Mouse (Mus musculus): Measurements from ENCODE around the gene Ffar3. TPM values are rescaled to one million over a fixed set of nuclear protein-coding genes. Genes with fewer than 3 reads are reported as not detected.
"Not testable (repeated sequence)": the region's sequence is repeated elsewhere in the genome, so short reads cannot be mapped to it uniquely, and the experiment has no call there.

Gene Ffar3
- total and polyA plus RNA-seq, 3 experiments, result not detected

GRCm38 (mm10) chr7:30829428-30829827, 26.6 kb downstream of the Ffar3 start:
- no peaks in the 10 kb centered on the region for H3K79me2 ChIP-seq (replicated peaks; ENCODE audit: control insufficient read depth, insufficient read depth, low read length)
- H3K4me3 ChIP-seq, result no peak overlapping the region
- H3K27ac ChIP-seq, result no peak overlapping the region
- no peak overlapping the region for H3K9ac ChIP-seq (ENCODE audit: low read depth, low read length)
- WGBS, result 64% methylated on average over 3 of the region's 3 CpGs
- intact Hi-C loops (cut with DNase I), result no loop called here
- no peaks in the 10 kb centered on the region for H3K27me3 ChIP-seq (ENCODE audit: control insufficient read depth, insufficient read depth, low read length)
- H3K4me1 ChIP-seq (ENCODE audit: control insufficient read depth, insufficient read depth, low read length), result no peaks in the 10 kb centered on the region
- TF ChIP-seq POLR2A (IDR thresholded peaks at IDR 0.05; ENCODE audit: insufficient read depth, low read depth, low read length) (no peak), CTCF (IDR thresholded peaks at IDR 0.05) (no peak)
- no peaks in the 10 kb centered on the region for H3K36me3 ChIP-seq (ENCODE audit: control insufficient read depth, insufficient read depth, low read length)
- no peak for DNase-seq

GRCm38 (mm10) chr7:30828871-30829270, 27.1 kb downstream of the Ffar3 start:
- H3K36me3 ChIP-seq (ENCODE audit: control insufficient read depth, insufficient read depth, low read length); DNase-seq; H3K27me3 ChIP-seq (ENCODE audit: control insufficient read depth, insufficient read depth, low read length); H3K4me3 ChIP-seq; H3K4me1 ChIP-seq (ENCODE audit: control insufficient read depth, insufficient read depth, low read length); H3K79me2 ChIP-seq (replicated peaks; ENCODE audit: control insufficient read depth, insufficient read depth, low read length); H3K9ac ChIP-seq (ENCODE audit: low read depth, low read length); H3K27ac ChIP-seq; intact Hi-C loops (cut with DNase I): not testable (repeated sequence)

- DNase-seq, result no peak
- H3K79me2 ChIP-seq (replicated peaks; ENCODE audit: control insufficient read depth, insufficient read depth, low read length), result no peaks in the 10 kb centered on the region
- no peak overlapping the region for H3K27ac ChIP-seq
- no peaks in the 10 kb centered on the region; the same call in 1 of the 2 replicates for H3K27me3 ChIP-seq (ENCODE audit: control insufficient read depth, insufficient read depth, low read length)
- H3K9ac ChIP-seq (ENCODE audit: low read depth, low read length), result no peak overlapping the region
- H3K4me3 ChIP-seq, result no peak overlapping the region
- H3K4me1 ChIP-seq (ENCODE audit: control insufficient read depth, insufficient read depth, low read length), result no peaks in the 10 kb centered on the region
- TF ChIP-seq POLR2A (IDR thresholded peaks at IDR 0.05; ENCODE audit: insufficient read depth, low read depth, low read length) (no peak), EP300 (IDR thresholded peaks at IDR 0.05; ENCODE audit: insufficient read depth, low read depth, low read length) (no peak), CTCF (IDR thresholded peaks at IDR 0.05) (no peak)
- H3K36me3 ChIP-seq (ENCODE audit: control insufficient read depth, insufficient read depth, low read length), result no peaks in the 10 kb centered on the region
- intact Hi-C loops (cut with DNase I), result no loop called here
- WGBS, result 82% methylated on average over 10 of the region's 10 CpGs
Observed at GRCm38 (mm10) chr7:30826660-30827059, 29.3 kb downstream of the Ffar3 start.

- Histone ChIP-seq H3K79me2 (replicated peaks; ENCODE audit: control insufficient read depth, insufficient read depth, low read length) (no peaks in the 10 kb centered on the region), H3K9ac (ENCODE audit: low read depth, low read length) (no peak overlapping the region), H3K27me3 (ENCODE audit: control insufficient read depth, insufficient read depth, low read length) (no peaks in the 10 kb centered on the region; the same call in 1 of the 2 replicates), H3K36me3 (ENCODE audit: control insufficient read depth, insufficient read depth, low read length) (no peaks in the 10 kb centered on the region), H3K4me1 (ENCODE audit: control insufficient read depth, insufficient read depth, low read length) (no peaks in the 10 kb centered on the region), H3K4me3 (no peak overlapping the region), H3K27ac (no peak overlapping the region)
- no peak for DNase-seq
- TF ChIP-seq EP300 (IDR thresholded peaks at IDR 0.05; ENCODE audit: insufficient read depth, low read depth, low read length), result no peak
- TF ChIP-seq POLR2A (IDR thresholded peaks at IDR 0.05; ENCODE audit: insufficient read depth, low read depth, low read length), result no peak
- no peak for TF ChIP-seq CTCF (IDR thresholded peaks at IDR 0.05)
- intact Hi-C loops (cut with DNase I), result no loop called here
- WGBS, result 85% methylated on average over 3 of the region's 3 CpGs
Observed at GRCm38 (mm10) chr7:30824306-30824705, 31.7 kb downstream of the Ffar3 start.

GRCm38 (mm10) chr7:30823675-30824074, 32.3 kb downstream of the Ffar3 start, which contains the start of gene Ffar2:
Ffar2 (minus strand) TSS chr7:30823775.
- intact Hi-C loops (cut with DNase I), result no loop called here
- no peak within 1 kb of the TSS for H3K9ac ChIP-seq (ENCODE audit: low read depth, low read length)
- no peaks in the 10 kb centered on the region for H3K79me2 ChIP-seq (replicated peaks; ENCODE audit: control insufficient read depth, insufficient read depth, low read length)
- no peaks in the 10 kb centered on the region for H3K4me1 ChIP-seq (ENCODE audit: control insufficient read depth, insufficient read depth, low read length)
- 87% methylated on average over 18 of the region's 18 CpGs for WGBS
- TF ChIP-seq CTCF (IDR thresholded peaks at IDR 0.05) (no peak), EP300 (IDR thresholded peaks at IDR 0.05; ENCODE audit: insufficient read depth, low read depth, low read length) (no peak), POLR2A (IDR thresholded peaks at IDR 0.05; ENCODE audit: insufficient read depth, low read depth, low read length) (no peak)
- no peak within 1 kb of the TSS for H3K27ac ChIP-seq
- no peaks in the 10 kb centered on the region for H3K36me3 ChIP-seq (ENCODE audit: control insufficient read depth, insufficient read depth, low read length)
- H3K27me3 ChIP-seq (ENCODE audit: control insufficient read depth, insufficient read depth, low read length), result no peaks in the 10 kb centered on the region; the same call in 1 of the 2 replicates
- no peak for DNase-seq
- no peak within 1 kb of the TSS for H3K4me3 ChIP-seq

- Histone ChIP-seq H3K27ac (peak overlapping the region; percentile 17; the same call in 1 of the 2 replicates), H3K27me3 (ENCODE audit: control insufficient read depth, insufficient read depth, low read length) (no peaks in the 10 kb centered on the region; the same call in 1 of the 2 replicates), H3K9ac (ENCODE audit: low read depth, low read length) (no peak overlapping the region), H3K36me3 (ENCODE audit: control insufficient read depth, insufficient read depth, low read length) (no peaks in the 10 kb centered on the region), H3K79me2 (replicated peaks; ENCODE audit: control insufficient read depth, insufficient read depth, low read length) (no peaks in the 10 kb centered on the region), H3K4me1 (ENCODE audit: control insufficient read depth, insufficient read depth, low read length) (no peaks in the 10 kb centered on the region), H3K4me3 (no peak overlapping the region)
- intact Hi-C loops (cut with DNase I), result no loop called here
- no peak for TF ChIP-seq CTCF (IDR thresholded peaks at IDR 0.05)
- TF ChIP-seq EP300 (IDR thresholded peaks at IDR 0.05; ENCODE audit: insufficient read depth, low read depth, low read length), result no peak
- WGBS, result 50% methylated on average over 5 of the region's 5 CpGs
- DNase-seq, result no peak
Observed at GRCm38 (mm10) chr7:30821532-30821931, 34.4 kb downstream of the Ffar3 start.
